Mouse (Mus musculus) skeletal muscle tissue, adult 2 months (tissue): ENCODE results near the gene H2-DMa.

Experiments
- DNase-seq: peaks from one replicate; pipeline ENCODE4 v3.0.0-alpha.2; 2012; ENCODE audit warnings: low read depth, low spot score

The H2-DMa gene

DNA sequence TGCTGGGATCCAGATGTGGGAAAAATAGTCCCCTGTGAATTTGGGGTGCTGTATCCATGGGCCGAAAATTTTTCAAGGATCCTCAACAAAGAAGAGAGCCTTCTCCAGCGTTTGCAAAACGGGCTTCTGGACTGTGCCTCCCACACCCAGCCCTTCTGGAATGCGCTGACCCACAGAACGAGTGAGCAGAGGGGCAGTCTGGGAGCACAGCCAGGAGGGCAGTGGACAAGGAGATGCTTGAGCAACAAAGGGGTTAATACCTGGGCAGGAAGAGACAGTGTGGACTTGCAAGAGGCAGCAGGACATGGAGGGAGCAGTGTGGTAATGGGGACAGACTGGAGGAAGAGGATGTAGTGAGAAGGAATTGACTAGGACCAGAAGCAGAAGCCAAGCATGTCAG, 36.2 kb downstream of the H2-DMa start:
- DNase-seq: no peak

DNA sequence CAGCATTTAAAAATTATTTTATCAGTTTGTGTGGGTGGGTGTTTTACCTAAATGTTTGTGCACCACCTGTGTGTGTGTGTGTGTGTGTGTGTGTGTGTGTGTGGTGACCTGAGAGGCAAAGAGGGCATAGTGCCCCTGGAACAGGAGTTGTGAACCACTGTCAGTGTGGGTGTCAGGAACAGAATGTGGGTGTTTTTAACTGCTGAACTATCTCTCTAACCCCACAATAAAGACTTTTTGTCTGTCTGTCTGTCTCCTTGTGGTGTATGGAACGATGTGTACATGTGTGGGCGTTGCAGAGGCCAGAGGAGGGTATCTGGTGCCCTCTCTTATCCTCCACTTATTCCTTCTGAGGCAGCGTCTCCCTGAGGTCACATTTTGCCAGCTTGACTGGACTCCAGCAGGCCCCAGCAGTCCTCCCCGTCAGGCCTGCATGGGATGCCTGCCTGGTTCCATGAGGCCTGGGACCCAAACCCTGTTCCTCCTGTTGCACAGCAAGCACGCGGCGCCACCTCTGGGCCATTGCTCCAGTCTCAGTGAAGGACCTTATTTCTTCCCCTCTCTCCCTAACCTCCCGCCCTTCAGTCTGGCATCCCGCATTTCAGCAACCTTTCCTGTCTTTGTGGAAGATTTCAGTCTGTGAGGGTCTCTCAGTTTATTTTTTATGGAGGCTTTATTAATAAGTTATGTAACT, 45.0 kb downstream of the H2-DMa start:
- no peak for DNase-seq

DNA sequence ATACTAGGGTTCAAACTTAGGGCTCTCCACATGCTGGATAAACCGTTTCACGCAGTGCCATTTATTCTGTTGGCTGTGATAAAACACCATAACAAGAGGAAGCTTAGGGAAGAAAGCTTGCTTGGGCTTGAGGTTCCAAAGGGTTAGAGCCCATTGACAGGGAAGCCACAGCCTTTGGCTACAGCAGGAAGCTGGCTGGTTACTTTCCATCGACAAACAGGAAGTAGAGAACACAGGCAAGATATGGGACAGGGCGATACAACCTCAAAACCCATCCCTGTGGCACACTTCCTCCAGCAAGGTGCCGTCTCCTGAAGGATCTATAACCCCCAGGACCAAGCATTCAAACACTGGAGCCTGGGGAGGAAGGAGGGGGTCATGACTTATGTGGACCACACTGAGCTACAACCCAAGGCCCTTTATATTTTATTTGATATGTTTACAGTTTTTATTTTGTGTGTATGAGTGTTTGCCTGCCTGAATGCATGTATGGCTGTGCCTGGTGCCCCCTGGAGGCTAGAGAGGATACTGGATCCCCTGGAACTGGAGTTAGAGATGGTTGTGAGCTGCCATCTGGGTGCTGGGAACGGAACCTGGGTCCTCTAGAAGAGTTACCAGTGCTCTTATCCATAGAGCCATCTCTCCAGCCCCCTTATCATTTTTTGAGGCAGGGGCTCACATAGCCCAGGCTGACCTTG, 45.8 kb downstream of the H2-DMa start:
- no peak for DNase-seq

DNA sequence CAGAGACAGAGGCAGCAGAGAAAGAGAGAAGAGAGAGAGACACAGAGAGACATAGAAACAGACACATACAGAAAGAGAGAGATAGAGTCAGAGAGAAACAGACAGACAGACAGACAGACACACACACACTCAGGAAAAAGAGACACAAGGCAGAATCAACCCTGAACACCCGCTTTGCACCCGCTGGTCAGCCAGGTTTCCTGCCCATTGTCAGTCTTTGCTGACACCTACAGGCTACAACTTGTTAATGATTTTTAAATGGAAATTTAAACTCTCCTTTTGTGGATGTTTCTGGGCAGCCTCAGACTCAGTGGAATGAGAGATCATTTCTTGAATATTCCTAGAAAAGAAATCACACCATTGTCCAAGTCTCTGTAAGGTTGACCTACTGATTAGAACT, 49.9 kb downstream of the H2-DMa start:
- DNase-seq: peak; percentile 24

DNA sequence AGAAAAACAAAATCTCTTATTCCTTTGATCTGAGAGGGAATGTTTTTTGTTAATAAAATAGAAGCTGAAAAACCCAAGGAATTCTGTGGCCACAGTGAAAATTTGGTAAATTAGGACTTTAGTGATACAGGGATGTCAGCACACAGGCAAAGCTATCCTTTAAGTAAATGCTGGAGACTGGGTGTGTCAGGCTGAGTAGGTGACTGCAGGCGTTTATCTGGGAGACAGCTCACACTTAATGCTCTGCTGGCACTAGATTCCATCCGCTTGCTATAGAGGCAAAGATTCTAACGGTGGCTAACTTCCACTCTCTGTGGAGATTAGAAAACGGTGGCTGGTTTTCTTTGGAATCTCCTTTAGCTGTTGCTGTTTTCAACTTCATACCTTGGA, 51.1 kb downstream of the H2-DMa start:
- DNase-seq: no peak

DNA sequence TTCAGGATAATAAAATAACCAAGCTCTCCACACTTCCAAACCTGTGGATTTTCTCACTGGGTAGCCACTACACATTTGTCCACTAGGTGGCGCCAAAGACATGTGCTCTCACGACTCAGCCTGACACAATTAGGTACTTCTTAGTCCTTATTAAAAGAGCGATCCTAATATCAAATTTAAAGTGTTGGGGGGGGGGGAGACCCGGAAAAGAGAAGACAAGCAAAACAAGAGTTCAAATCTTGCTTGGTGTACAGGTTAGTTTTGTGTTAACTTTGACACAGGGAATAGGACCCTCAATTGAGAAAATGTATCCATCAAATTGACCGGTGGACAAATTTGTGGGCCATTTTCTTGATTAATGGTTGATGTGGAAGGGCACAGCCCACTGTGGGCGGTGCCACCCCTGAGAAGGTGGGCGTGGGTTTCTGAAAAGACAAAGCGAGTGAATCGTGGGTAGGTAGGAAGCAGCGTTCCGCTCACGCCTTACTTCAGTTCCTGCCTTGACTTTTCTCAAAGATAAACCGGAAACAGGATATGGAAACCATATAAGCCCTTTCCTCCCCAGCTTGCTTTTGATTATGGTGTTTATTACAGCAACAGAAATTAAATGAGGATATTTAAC, 51.6 kb downstream of the H2-DMa start:
- DNase-seq: peak; percentile 56

DNA sequence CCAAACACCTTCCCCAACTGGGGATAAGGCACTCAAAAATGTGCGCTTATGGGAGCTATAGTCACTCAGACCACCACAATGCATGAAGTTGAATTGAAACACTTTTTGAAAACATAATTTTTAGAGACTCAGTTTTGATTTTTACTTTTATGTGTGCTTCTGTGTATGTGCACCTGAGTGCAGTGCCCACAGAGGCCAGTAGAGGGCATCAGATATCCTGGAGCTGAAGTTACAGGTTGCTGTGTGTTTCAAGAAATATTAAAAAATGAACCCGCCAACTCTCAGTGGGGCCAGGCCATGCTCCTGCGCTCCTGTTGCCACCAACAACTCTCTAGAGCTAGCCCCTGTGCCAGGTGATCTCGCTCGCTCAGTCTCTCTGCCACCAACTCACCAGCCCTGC, 53.2 kb downstream of the H2-DMa start:
- no peak for DNase-seq

DNA sequence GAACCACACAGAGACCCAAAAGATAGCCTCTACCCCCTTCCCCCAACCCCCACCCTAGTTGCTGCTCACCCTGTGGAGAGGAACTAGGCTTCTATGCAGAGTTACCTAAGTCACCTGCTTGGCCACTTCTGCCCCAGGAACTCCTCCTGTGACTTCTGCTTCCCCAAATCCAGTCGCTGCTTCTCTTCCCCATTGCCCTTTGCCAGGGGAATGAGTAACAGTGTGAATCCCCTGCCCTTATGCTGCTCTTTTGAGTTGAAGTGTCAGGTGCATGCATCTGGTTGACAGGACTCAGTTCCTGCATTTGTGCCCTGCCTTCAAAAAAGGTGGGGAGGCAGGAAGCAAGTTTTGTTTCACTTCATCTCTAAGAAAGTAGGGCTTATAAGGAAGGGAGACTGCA, 54.7 kb downstream of the H2-DMa start:
- no peak for DNase-seq

DNA sequence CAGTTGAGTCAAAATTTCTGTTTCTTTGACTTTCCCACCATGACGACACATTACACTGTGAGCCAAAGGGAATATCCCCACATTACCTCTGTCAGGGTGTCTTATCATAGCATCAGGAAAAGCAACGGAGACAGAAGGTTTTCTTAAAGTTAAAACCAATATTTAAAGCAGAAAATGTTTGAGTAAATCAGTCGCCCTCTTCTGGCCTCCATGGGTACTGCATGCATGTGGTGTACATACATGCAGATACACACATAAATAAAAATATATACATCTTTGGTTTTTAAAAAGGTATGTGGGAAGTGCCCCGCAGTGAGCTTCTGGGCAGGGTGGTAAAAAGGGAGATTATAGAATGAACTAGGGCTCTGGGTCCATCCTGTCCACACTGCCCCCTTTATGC, 57.8 kb downstream of the H2-DMa start:
- DNase-seq: no peak

DNA sequence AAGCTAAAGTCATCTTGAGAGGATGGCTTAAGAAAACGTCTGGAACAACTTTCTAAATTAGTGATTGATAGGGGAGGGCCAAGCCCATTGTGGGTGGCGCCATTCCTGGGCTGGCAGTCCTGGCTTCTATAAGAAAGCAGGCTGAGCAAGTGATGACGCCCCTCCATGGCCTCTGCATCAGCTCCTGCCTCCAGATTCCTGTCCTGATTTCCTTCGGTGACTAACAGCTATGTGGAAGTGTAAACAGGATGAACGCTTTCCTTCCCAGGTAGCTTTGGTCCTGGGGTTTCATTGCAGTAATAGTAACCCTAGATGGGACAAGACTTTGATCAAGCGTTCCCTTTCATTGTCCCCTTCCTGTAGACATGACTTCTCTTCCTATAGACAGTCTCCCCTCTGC, 59.7 kb downstream of the H2-DMa start:
- no peak for DNase-seq

DNA sequence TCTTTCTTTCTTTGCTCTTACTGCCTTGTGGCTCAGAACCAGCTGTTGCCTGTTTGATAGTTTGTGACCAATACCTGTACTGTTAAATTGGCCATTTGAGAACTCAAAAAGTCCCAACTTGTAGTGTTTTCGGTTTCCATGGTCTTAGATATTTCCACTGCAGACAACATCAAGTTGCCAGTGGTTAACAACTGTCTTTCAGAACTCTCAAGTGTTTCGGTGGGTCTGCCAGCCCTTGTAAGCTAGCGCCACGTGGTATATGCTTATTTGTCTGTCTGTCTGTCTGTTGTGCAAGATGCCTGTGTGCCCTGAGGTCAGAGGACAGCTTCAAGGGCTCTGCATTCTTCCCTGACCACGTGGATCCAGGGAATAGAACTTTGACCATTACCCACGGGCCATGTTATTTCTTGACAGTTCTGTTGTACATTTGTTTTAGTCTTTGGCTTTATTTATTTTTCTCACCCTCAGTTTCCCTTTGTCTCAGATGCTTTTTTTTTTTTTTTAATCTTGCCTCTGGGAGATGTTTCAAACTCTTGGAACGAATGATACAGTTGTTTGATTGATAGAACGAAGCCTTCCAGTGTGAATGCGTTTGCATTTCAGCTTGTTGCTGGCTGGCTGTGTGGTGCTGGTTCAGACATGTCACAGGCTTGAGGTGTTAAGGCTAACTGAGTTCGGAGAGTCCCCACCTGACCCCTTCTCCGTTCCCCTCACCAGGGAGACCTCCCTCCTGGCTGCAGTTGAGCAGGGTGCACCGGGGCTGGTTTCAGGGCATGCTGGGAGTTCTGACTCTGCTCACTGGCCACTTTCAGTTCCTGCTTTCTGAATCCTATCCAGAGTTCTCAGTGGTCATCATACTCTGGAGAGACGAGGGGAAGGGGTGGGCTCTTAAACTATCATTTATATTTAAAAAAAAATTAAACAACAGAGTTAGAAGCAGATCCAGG, 60.8 kb downstream of the H2-DMa start:
- DNase-seq: no peak

DNA sequence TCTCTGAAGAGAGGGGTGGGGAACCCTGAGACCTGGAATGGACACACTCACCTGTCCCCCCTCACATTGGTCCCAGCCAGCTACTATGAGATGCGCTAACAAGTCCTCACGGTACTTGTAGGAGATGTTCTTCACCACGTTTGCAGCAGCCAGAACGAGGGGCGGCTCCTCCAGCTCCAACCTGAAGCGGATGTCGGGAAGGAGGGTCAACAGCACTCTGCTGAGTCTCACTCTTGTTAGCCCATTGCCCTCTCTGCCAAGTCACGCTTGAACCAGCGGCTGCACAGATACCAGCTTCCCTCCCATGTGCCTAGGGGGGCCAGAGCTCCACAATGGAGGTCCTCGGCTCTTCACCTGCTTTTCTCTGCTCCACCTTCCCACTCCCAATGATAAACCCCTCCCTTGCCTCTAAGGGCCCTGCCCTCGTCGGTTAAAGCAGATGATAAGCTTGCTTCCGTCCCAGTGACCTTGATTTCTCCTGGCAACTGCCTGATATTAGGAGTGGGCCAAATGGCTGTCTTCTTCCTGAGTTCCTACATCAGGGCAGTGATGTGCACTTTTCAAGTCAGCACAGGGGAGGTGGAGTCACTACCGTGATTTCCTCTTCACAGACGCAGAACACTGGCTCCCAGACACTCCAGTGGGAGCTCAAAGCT, 64.4 kb downstream of the H2-DMa start:
- no peak for DNase-seq

DNA sequence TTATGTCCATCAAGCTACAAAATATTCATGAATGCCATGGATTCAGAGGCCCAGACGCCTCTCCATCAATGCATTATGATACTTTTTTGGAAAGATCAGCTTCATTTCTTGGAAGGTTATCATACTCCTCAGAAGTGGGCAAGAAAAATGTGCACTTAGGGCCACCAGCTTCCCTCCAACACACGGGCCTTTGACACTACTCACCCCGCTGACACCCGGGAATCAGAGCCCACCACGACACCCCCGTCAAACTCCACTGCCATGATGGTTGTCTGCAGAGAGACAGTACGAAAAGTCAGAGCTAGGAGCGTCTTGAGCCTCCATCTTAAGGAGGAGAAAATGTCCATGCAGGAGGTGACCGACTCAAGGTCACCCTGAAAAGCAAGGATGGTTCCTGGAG, 66.2 kb downstream of the H2-DMa start:
- DNase-seq: no peak

DNA sequence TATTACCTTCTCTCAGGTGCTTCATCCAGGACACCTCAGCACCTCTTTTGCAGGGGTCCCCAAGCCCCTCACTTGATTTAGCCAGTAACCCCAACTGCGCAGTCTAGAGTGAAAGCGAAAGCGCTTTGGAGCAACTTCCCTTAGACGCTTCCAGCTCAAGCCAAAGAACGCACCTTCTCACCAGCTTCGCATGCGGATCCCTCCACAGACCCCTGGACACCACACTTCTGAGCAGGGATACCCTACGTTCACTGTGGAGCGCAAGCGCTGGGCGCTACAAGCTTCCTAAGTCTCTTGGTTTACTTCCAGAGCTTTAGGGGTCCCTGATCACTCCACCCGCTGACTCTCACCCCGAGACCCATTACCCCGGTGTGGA, 67.5 kb downstream of the H2-DMa start:
- DNase-seq: no peak

DNA sequence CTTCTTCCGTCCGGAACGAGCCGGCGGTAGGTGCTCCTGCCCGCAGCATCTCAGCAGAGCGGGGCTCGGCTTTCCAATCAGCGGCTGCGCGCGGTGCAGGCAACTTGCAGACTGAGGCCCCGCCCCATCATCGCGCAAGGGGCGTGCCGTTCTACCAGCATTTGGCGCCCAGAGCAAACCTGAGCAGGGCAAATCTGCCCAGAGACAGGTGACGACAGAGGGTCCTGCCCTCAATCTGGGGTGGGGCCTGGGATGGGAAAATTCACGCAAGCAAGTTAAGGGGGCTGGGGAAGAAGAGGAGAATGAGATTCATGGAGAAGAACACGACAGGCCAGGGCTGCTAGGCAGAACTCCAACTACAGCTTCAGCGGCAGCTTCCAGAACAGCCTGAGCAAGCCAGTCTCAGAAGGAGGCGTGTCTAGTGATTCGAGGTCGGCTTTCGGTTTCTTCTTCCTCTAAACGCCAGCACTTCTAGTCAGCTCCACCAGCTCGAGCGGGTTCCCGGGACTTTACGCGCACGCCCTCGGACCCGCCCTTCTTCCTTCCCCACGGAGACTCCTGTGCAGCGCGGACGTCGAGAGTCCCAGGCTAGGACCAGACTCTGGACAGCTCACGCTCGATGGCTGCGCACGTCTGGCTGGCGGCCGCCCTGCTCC, 68.0 kb downstream of the H2-DMa start, which contains the start of the genes Tap1 and Psmb9:
Gene Tap1 (plus strand): TSS at position 293 of the 656 bp plus-strand sequence.
Gene Psmb9 (minus strand): TSS at position 504 of the 656 bp plus-strand sequence.
- peak; percentile 96 for DNase-seq

DNA sequence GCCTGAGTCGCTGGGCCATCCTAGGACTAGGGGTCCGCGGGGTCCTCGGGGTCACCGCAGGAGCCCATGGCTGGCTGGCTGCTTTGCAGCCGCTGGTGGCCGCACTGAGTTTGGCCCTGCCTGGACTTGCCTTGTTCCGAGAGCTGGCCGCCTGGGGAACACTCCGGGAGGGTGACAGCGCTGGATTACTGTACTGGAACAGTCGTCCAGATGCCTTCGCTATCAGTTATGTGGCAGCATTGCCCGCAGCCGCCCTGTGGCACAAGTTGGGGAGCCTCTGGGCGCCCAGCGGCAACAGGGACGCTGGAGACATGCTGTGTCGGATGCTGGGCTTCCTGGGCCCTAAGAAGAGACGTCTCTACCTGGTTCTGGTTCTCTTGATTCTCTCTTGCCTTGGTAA, 68.7 kb downstream of the H2-DMa start:
- no peak for DNase-seq
